Mouse (Mus musculus) forebrain, embryonic 13.5 days (tissue): ENCODE measurements around the gene Rfc2. TPM values are rescaled to one million over a fixed set of nuclear protein-coding genes. Genes with fewer than 3 reads are reported as not detected.
A peak's percentile ranks its signal among the peaks of the same experiment; 100 is the strongest.

Source experiments
- ATAC-seq: fragments of 200-750 bp; cut with Nextera tagmentation; 2 replicates; pipeline ENCODE4 v1.8.0; 2017
- H3K27ac ChIP-seq: fragments of 300-500 bp; sonication (generic); 2 replicates; pipeline ENCODE4 v1.5.1; 2015; ENCODE audit warnings: inconsistent platforms, mild to moderate bottlenecking, moderate library complexity
- H3K27me3 ChIP-seq: fragments of 300-500 bp; sonication (generic); 2 replicates; pipeline ENCODE4 v1.6.1; 2015; ENCODE audit warnings: mild to moderate bottlenecking, inconsistent platforms
- H3K36me3 ChIP-seq: fragments of 300-500 bp; sonication (generic); 2 replicates; pipeline ENCODE4 v1.6.1; 2015; ENCODE audit warnings: mild to moderate bottlenecking, inconsistent platforms; ENCODE audit not compliant: poor library complexity, severe bottlenecking
- H3K4me1 ChIP-seq: fragments of 300-500 bp; sonication (generic); 2 replicates; pipeline ENCODE4 v1.6.1; 2015; ENCODE audit warnings: inconsistent platforms
- H3K4me2 ChIP-seq: fragments of 300-500 bp; sonication (generic); 2 replicates; pipeline ENCODE4 v1.6.1; 2015; ENCODE audit warnings: inconsistent platforms, mild to moderate bottlenecking, moderate library complexity
- H3K4me3 ChIP-seq: fragments of 300-500 bp; sonication (generic); 2 replicates; pipeline ENCODE4 v1.5.1; 2015; ENCODE audit warnings: mild to moderate bottlenecking, inconsistent platforms
- H3K9ac ChIP-seq: fragments of 300-500 bp; sonication (generic); 2 replicates; pipeline ENCODE4 v1.6.1; 2015; ENCODE audit warnings: mild to moderate bottlenecking, inconsistent platforms
- H3K9me3 ChIP-seq: fragments of 300-500 bp; sonication (generic); replicated peaks from 2 replicates; pipeline ENCODE4 v1.6.1; 2016; ENCODE audit warnings: inconsistent platforms
- WGBS: fragments of 180-500 bp; shearing (Covaris S2); methylation state at CpG from one replicate; pipeline ENCODE4 v1.1.7; 2015; 5-methylcytosine and 5-hydroxymethylcytosine counted together
- polyA plus RNA-seq: library from polyadenylated mRNA; unstranded; fragments of >200 nt; fragmentation: Nextera tagmentation; extraction: Ambion mirVana; gene quantifications from 2 replicates; pipeline ENCODE4 v1.2.1, GENCODE M21; 2015

Rfc2 gene
- polyA plus RNA-seq, 1 experiment from 2014 or later = 285 TPM

GRCm38 (mm10) chr5:134592026-134592581, 10.9 kb downstream of the Rfc2 start:
- H3K4me2 ChIP-seq = no peak overlapping the region
- no peak overlapping the region for H3K4me3 ChIP-seq
- no peak overlapping the region for H3K27ac ChIP-seq
- H3K27me3 ChIP-seq = no peaks in the 10 kb centered on the region
- ATAC-seq = no peak
- WGBS = 92% methylated on average over 11 of the region's 11 CpGs
- H3K9ac ChIP-seq = no peak overlapping the region
- no peaks in the 10 kb centered on the region for H3K4me1 ChIP-seq
- peaks cover 88% of the 10 kb centered on the region for H3K36me3 ChIP-seq
- no peaks in the 10 kb centered on the region for H3K9me3 ChIP-seq

- Histone ChIP-seq H3K9me3 (no peaks in the 10 kb centered on the region), H3K4me3 (no peak overlapping the region), H3K9ac (no peak overlapping the region), H3K27me3 (no peaks in the 10 kb centered on the region), H3K27ac (no peak overlapping the region), H3K4me1 (no peaks in the 10 kb centered on the region), H3K36me3 (peaks cover 90% of the 10 kb centered on the region), H3K4me2 (no peak overlapping the region)
- ATAC-seq = no peak
- 88% methylated on average over 9 of the region's 9 CpGs for WGBS
Observed at GRCm38 (mm10) chr5:134593093-134593492, 11.9 kb downstream of the Rfc2 start.

- Histone ChIP-seq H3K9ac (no peak overlapping the region), H3K9me3 (no peaks in the 10 kb centered on the region), H3K4me2 (no peak overlapping the region), H3K36me3 (peaks cover 83% of the 10 kb centered on the region), H3K27me3 (no peaks in the 10 kb centered on the region), H3K4me1 (no peaks in the 10 kb centered on the region), H3K27ac (no peak overlapping the region; the same call in 1 of the 2 replicates), H3K4me3 (no peak overlapping the region)
- WGBS = 85% methylated on average over 10 of the region's 10 CpGs
- ATAC-seq = no peak
Observed at GRCm38 (mm10) chr5:134597711-134598110, 16.5 kb downstream of the Rfc2 start.

GRCm38 (mm10) chr5:134604376-134604775, 23.2 kb downstream of the Rfc2 start:
- Histone ChIP-seq H3K4me3 (no peak overlapping the region), H3K4me1 (no peaks in the 10 kb centered on the region), H3K9me3 (no peaks in the 10 kb centered on the region), H3K27ac (no peak overlapping the region), H3K4me2 (no peak overlapping the region), H3K27me3 (no peaks in the 10 kb centered on the region), H3K9ac (no peak overlapping the region), H3K36me3 (peaks cover 23% of the 10 kb centered on the region)
- 86% methylated on average over 11 of the region's 11 CpGs for WGBS
- ATAC-seq = no peak

GRCm38 (mm10) chr5:134606314-134606713, 25.1 kb downstream of the Rfc2 start:
- H3K27me3 ChIP-seq = no peaks in the 10 kb centered on the region
- ATAC-seq = no peak
- H3K36me3 ChIP-seq = peaks cover 11% of the 10 kb centered on the region; the same call in 1 of the 2 replicates
- no peaks in the 10 kb centered on the region for H3K9me3 ChIP-seq
- no peak overlapping the region for H3K27ac ChIP-seq
- H3K4me3 ChIP-seq = no peak overlapping the region
- no peak overlapping the region for H3K4me2 ChIP-seq
- H3K4me1 ChIP-seq = no peaks in the 10 kb centered on the region
- H3K9ac ChIP-seq = no peak overlapping the region

DNA sequence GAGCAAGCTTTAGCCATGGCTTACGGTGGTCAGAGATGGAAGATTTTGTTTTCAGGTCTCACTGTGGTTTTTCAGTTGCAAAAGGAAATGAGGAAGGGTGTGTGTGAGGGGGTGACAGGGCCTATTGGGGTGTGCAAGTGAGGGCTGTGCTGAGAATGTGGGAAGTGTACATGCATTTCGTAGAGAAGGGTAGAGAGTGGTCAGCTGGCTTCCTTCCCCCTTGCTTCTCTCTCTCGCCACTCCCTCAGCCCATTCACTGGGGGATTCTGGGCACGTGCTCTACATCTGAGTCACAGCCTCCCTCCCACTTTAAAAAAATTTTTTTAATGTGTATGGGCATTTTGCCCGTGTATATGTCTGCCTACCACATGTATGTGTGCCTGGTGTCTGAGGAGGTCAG, 26.0 kb downstream of the Rfc2 start:
- Histone ChIP-seq H3K9ac (no peak overlapping the region), H3K4me3 (no peak overlapping the region), H3K27ac (no peak overlapping the region), H3K4me1 (no peaks in the 10 kb centered on the region), H3K9me3 (no peaks in the 10 kb centered on the region), H3K27me3 (no peaks in the 10 kb centered on the region), H3K36me3 (peaks cover 8% of the 10 kb centered on the region; the same call in 1 of the 2 replicates), H3K4me2 (no peak overlapping the region)
- 72% methylated on average over 5 of the region's 5 CpGs for WGBS
- no peak for ATAC-seq

- Histone ChIP-seq H3K4me2 (no peak overlapping the region), H3K4me3 (no peak overlapping the region), H3K27me3 (no peaks in the 10 kb centered on the region), H3K27ac (no peak overlapping the region), H3K9me3 (no peaks in the 10 kb centered on the region), H3K4me1 (no peaks in the 10 kb centered on the region), H3K36me3 (peaks cover 11% of the 10 kb centered on the region), H3K9ac (no peak overlapping the region)
- 86% methylated on average over 12 of the region's 12 CpGs for WGBS
- ATAC-seq = no peak
Observed at GRCm38 (mm10) chr5:134609916-134610643, 28.9 kb downstream of the Rfc2 start.

GRCm38 (mm10) chr5:134611810-134612521, 30.8 kb downstream of the Rfc2 start:
- no peak overlapping the region for H3K4me3 ChIP-seq
- ATAC-seq = no peak
- no peak overlapping the region for H3K4me2 ChIP-seq
- H3K9me3 ChIP-seq = no peaks in the 10 kb centered on the region
- H3K27me3 ChIP-seq = no peaks in the 10 kb centered on the region
- no peak overlapping the region for H3K27ac ChIP-seq
- peaks cover 23% of the 10 kb centered on the region for H3K36me3 ChIP-seq
- no peaks in the 10 kb centered on the region for H3K4me1 ChIP-seq
- WGBS = 68% methylated on average over 8 of the region's 8 CpGs
- 0 out of 2 replicates have a peak overlapping the region, but pooled peaks have one; percentile 12 for H3K9ac ChIP-seq

DNA sequence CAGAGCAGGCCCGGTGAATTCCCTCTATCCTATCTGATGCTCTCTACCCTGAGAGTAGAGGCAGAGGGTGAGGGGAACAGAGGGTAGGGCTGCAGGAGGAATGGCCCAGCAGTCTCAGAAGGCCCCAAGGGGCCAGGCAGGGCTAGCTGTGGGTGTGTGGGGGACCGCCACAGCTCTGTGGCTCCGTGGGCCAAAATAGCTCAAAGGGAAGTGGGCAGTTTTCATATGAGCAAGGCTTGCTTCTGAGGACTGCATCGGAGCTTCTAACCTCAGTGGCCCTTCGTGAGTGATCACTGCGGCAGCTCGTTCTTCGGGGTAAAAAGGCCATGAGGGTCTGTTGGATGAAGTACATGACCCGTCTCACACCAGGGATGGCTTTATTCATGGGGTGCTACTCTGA, 32.6 kb downstream of the Rfc2 start:
- Histone ChIP-seq H3K9ac (no peak overlapping the region), H3K9me3 (no peaks in the 10 kb centered on the region), H3K27ac (peak overlapping the region; percentile 5; the same call in 1 of the 2 replicates), H3K4me1 (no peaks in the 10 kb centered on the region), H3K36me3 (peaks cover 40% of the 10 kb centered on the region), H3K4me2 (no peak overlapping the region), H3K27me3 (no peaks in the 10 kb centered on the region), H3K4me3 (no peak overlapping the region)
- 91% methylated on average over 9 of the region's 9 CpGs for WGBS
- no peak for ATAC-seq

DNA sequence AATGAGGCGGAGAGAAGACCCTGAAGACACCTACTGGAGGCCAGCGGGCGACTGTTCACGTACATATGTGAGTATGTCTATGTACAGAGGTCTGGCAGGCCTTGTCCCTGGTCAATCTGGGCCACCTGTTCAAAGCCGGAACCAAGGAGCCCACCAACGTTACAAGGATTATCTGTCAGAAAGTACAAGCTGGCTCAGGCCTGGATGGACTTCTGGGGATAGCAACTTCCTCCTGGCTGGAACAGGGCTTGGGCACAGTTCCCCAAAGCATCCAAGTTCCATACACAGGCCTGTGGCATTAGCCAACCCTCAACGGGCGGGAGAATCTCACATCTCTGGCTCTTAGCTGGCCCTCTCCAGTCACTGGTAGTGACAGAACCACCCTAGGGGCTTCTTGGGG, 33.1 kb downstream of the Rfc2 start:
- Histone ChIP-seq H3K4me3 (no peak overlapping the region), H3K9ac (no peak overlapping the region), H3K27ac (no peak overlapping the region), H3K36me3 (peaks cover 46% of the 10 kb centered on the region), H3K27me3 (no peaks in the 10 kb centered on the region), H3K4me2 (no peak overlapping the region), H3K9me3 (no peaks in the 10 kb centered on the region), H3K4me1 (no peaks in the 10 kb centered on the region)
- ATAC-seq = no peak
- 88% methylated on average over 8 of the region's 8 CpGs for WGBS

- H3K27ac ChIP-seq = 0 out of 2 replicates have a peak within 1 kb of the TSS, but pooled peaks have one; percentile 5
- 88% methylated on average over 7 of the region's 7 CpGs for WGBS
- no peak within 1 kb of the TSS for H3K9ac ChIP-seq
- H3K4me1 ChIP-seq = no peaks in the 10 kb centered on the region
- peaks cover 51% of the 10 kb centered on the region for H3K36me3 ChIP-seq
- H3K9me3 ChIP-seq = no peaks in the 10 kb centered on the region
- no peak within 1 kb of the TSS for H3K4me3 ChIP-seq
- no peak within 1 kb of the TSS for H3K4me2 ChIP-seq
- ATAC-seq = no peak
- no peaks in the 10 kb centered on the region for H3K27me3 ChIP-seq
Observed at GRCm38 (mm10) chr5:134614802-134615201, 33.6 kb downstream of the Rfc2 start, which contains the start of gene Lat2. Gene Lat2 (minus strand): TSS chr5:134615025.

DNA sequence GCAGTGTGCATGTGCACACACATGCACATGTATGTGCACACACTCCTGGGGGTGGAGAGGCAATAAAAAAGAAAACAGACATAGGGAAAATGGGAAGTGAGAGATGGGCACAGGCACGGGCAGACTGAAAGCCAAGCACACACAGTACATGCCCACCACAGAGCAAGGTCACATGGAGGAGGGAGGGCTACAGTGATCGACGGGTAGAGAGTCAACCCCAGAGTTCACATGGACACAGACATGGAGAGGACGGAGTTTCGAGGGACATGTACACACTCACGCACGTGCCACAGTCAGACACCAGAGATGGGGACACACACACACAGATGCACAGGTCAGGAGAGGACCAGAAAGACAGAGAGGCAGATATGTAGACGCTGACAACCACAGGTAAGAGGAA, 34.2 kb downstream of the Rfc2 start:
- Histone ChIP-seq H3K27ac (no peak overlapping the region), H3K9ac (no peak overlapping the region)
- WGBS = 92% methylated on average over 8 of the region's 8 CpGs

More for the DNA sequence above, 34.2 kb downstream of the Rfc2 start:
- Histone ChIP-seq H3K4me1 (no peaks in the 10 kb centered on the region), H3K4me3 (no peak overlapping the region), H3K9me3 (no peaks in the 10 kb centered on the region), H3K27me3 (no peaks in the 10 kb centered on the region), H3K4me2 (no peak overlapping the region), H3K36me3 (peaks cover 57% of the 10 kb centered on the region)
- no peak for ATAC-seq
